Mouse (Mus musculus) mammary gland, adult 2 months (tissue): ENCODE measurements around the gene Lipn. TPM values are rescaled to one million over a fixed set of nuclear protein-coding genes. Genes with fewer than 3 reads are reported as not detected.

Experiments used
- polyA plus RNA-seq: library from polyadenylated mRNA; depleted of rRNA; stranded (reverse); fragments of >200 nt; gene quantifications from 2 replicates; pipeline ENCODE4 v1.2.3, GENCODE M21; 2012; ENCODE audit warnings: low replicate concordance; rRNA removed

Lipn gene
- 0.36 TPM in 1 of 2 replicates, not detected in the other for polyA plus RNA-seq

GRCm38 (mm10) chr19:34066779-34067472 is at the start of gene Lipn:
Lipn (plus strand) TSS chr19:34067358.

DNA sequence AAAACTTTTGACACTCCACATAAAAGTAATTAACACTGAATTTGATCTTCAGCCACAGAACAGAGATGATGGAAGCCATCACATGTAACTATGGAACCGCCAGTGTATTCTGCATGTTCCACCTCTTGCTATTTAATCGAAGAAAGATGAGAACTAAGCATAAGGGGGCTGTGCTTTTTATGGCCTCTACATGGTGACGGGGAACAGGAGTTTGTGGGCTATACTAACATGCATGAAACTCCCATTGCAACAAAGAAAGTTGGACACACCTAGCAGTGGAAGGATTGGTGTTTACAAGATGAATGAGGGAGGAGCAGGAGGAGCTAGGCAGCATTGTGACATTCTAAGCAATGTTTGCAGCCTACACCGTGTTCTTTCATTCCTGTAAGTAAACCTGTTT is 33.5 kb downstream of the Lipn start, which contains the start of gene Lipm:
Gene Lipm (plus strand): TSS at position 301 of the 400 bp plus-strand sequence.

Other genes with a start within 250 kb of the Lipn start
- gene Lipf, start 106.2 kb upstream of the Lipn start, polyA plus RNA-seq = 0.07 TPM in 1 of 2 replicates, not detected in the other
- 0.22 TPM in 1 of 2 replicates, not detected in the other for gene Lipk, start 59.1 kb upstream of the Lipn start, polyA plus RNA-seq
- 0.30 TPM in 1 of 2 replicates, not detected in the other for gene Lipm, start 33.6 kb downstream of the Lipn start, polyA plus RNA-seq
- gene Ankrd22, start 98.7 kb downstream of the Lipn start, polyA plus RNA-seq = 0.39 TPM in 1 of 2 replicates, not detected in the other
- 11.4 TPM in 2 replicates for gene Stambpl1, start 124.9 kb downstream of the Lipn start, polyA plus RNA-seq
- 331 and 593 TPM in 2 replicates for gene Acta2, start 188.2 kb downstream of the Lipn start, polyA plus RNA-seq
- 1.9 and 6.3 TPM in 2 replicates for gene Fas, start 223.3 kb downstream of the Lipn start, polyA plus RNA-seq